Mouse (Mus musculus): Measurements from ENCODE around the gene Nphp1.

Nphp1 gene

GRCm38 (mm10) chr2:127748316-127748715 lies 40.4 kb downstream of the Nphp1 start:
- DNase-seq (ENCODE audit: inconsistent ontology term): no peak

GRCm38 (mm10) chr2:127742637-127743036 lies 46.1 kb downstream of the Nphp1 start:
- DNase-seq (ENCODE audit: inconsistent ontology term): no peak

GRCm38 (mm10) chr2:127740756-127741519 lies 47.8 kb downstream of the Nphp1 start:
- no peak for DNase-seq (ENCODE audit: inconsistent ontology term)

GRCm38 (mm10) chr2:127737885-127738284 lies 50.8 kb downstream of the Nphp1 start:
- no peak for DNase-seq (ENCODE audit: inconsistent ontology term)

GRCm38 (mm10) chr2:127736631-127737209 lies 52.0 kb downstream of the Nphp1 start:
- no peak for DNase-seq (ENCODE audit: inconsistent ontology term)

GRCm38 (mm10) chr2:127735512-127736145 lies 53.1 kb downstream of the Nphp1 start:
- DNase-seq (ENCODE audit: inconsistent ontology term): no peak

GRCm38 (mm10) chr2:127734889-127735288 lies 53.8 kb downstream of the Nphp1 start:
- no peak for DNase-seq (ENCODE audit: inconsistent ontology term)

- DNase-seq (ENCODE audit: inconsistent ontology term): no peak
Measured at GRCm38 (mm10) chr2:127730301-127730997, 58.2 kb downstream of the Nphp1 start.

- DNase-seq (ENCODE audit: inconsistent ontology term): no peak
Measured at GRCm38 (mm10) chr2:127729671-127730070, 59.0 kb downstream of the Nphp1 start, which contains the start of gene Mall. Gene Mall (minus strand): TSS chr2:127729932.

DNA sequence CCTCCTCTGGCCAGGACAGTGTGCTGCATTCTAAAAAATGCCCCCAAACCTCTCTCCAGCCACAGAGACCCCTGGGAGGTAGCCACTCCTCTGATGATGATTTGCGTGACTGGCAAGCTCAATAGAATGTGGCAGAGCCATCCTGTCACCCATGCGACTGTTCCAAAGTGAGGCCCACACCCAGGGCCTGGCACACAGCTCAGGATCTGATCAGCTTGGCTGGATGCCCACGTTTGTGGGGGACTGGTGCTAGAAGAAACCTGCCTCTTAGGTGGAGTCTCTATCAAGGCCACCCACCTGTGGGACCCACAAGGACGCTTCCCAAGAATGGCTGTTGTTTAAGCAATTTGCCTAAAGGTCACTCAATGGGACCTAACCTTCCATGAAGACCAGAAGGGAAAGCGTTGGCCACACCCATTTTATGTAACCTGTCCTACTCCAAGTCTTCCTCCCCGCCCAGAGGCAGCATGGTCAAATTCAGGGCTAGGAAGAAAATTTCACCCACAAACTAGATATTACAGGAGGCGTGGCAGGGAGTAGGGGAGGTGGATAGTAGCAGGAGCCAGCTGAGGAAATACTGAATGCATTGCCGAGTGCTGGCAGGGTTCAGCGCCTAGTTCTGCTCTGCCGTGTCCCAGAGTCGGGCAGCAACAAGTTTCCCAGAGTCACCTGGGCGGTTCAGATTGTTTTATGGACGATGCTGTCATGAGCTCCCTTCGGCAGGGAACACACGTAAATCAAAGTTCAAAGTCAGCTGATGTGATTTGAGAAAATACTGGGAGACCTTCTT lies 59.8 kb downstream of the Nphp1 start:
- no peak for DNase-seq (ENCODE audit: inconsistent ontology term)

GRCm38 (mm10) chr2:127728146-127728545 lies 60.6 kb downstream of the Nphp1 start:
- DNase-seq (ENCODE audit: inconsistent ontology term): no peak

DNA sequence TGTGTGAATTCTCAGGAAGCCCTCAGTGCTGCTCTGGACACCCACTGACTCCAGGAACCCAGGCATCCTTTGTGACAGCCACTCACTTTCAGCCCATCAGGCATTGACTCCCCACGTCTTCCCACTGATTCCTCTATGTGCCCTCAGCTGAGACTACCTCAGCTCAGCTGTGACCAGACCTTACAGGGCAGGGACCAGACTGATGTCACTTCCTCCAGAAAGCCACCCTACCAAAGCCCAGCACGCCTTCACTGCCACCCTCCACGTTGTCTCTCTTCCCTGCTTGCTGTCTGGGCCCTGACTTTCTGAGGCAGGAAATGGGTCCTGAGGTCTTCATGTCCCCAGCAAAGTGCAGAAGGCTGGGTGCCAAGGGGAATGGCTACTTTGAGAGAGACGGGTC lies 65.5 kb downstream of the Nphp1 start:
- DNase-seq (ENCODE audit: inconsistent ontology term): no peak

DNA sequence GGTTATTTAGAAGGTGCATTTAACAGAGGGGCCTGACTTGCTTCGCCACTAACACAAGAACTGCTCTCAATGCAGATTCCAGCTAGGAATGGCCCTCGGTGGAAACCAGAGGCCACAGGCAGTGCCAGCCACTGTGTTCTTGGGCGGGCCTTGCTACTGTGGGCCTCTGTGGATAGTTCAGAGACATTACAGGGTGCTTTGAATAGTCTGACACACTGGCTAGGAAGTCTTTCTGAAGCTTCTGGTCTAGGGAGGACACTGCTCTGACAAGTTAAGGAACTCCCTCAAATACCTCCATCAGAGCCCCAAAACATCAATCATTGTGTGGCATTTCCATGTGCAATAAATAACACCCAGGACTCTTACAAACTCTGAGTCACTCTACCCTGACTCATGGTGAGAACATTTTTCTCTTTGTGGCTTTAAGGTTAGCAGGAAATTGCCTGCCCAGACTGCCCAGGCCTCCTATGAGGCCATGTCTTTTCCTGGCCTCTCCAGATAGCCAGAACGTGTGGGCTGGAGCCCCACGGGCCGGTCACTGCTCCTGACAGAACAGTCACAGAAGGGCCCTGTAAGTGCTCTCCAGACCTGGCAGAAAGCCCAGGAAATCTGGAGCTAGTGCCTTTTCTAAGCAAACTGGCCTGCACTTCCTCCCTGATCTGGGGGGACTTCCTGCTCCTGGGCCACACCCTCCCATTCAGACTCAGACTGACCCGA lies 66.4 kb downstream of the Nphp1 start:
- peak; percentile 93 for DNase-seq (ENCODE audit: inconsistent ontology term)

GRCm38 (mm10) chr2:127718839-127719468 lies 69.7 kb downstream of the Nphp1 start:
- DNase-seq (ENCODE audit: inconsistent ontology term): no peak

DNA sequence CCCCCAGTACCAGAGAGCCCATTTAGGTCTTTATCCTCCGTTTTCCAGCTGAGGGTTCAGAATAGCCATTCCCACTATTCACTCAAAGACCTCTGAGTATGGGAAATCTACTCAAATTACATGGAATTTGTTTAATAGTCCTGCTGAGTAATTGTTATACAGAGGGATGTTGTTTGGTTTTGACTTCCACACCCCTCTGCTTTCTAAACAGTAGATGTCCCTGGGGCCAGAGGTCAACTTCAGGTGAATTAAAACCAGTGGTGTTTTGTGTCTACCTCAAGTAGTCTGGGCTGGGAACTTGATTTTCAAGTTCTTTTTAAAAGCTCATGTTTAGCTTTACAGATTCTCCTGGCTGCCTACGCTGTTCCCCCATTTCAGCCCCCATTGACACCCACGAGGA lies 74.0 kb downstream of the Nphp1 start:
- DNase-seq (ENCODE audit: inconsistent ontology term): no peak

DNA sequence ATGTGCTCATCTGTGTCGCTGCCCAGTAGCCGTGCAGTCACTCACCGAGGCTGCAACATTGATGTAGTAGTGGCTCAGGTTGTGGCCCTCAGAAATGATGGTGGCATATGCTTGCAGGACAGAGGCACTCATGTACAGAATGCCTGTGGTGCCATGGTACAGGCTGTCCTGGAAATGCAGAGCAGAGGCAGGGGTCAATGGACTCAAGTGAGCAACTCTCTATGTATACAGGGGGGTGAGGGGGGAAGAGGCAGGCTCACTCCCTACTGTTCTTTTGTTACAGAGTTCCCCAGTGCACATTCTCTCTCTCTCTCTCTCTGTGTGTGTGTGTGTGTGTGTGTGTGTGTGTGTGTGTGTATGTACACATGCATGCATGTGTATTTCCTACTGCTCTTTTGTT lies 79.9 kb downstream of the Nphp1 start:
- DNase-seq (ENCODE audit: inconsistent ontology term): no peak

GRCm38 (mm10) chr2:127708060-127708459 lies 80.6 kb downstream of the Nphp1 start:
- no peak for DNase-seq (ENCODE audit: inconsistent ontology term)

DNA sequence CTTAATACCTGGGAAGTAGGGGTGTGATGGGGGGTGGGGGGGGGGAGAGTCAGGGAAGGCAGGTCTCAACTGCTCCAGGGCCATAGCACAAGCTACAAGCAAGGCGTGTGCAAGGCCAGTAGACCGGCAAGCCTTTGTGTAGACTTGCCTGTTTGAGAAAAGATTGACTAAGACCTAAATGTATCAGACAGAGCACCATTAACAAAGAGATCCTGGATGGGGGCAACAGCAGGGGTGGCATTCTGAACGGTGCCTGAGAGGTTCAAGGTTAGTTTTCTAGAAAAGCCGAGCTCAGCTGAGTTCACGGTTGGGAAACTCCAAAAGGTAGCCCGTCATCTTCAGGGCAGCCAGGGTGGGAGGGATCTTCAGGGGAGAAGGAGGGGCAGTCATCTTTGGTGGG lies 83.4 kb downstream of the Nphp1 start:
- no peak for DNase-seq (ENCODE audit: inconsistent ontology term)

All from Muller cell, postnatal 12 days (primary cell).